Mouse (Mus musculus): ENCODE measurements at regions not wholly inside any gene's neighbourhood (a gene's known extent, or its start where the extent isn't known, plus 50 kb on each side); places are given as distances from the start of the nearest gene placed in this dataset.

GRCm38 (mm10) chr2:143002874-143003273 lies 60.0 kb upstream of the Snrpb2 start:
- TF ChIP-seq POLR2AphosphoS2 (IDR thresholded peaks at IDR 0.05; ENCODE audit: low read depth, low read length) (no peak), ELF1 (IDR thresholded peaks at IDR 0.05; ENCODE audit: low read depth, low read length) (no peak), NRF1 (IDR thresholded peaks at IDR 0.05; ENCODE audit: low read depth, low read length) (no peak), ZC3H11A (IDR thresholded peaks at IDR 0.05; ENCODE audit: low read depth, low read length) (no peak), JUN (IDR thresholded peaks at IDR 0.05; ENCODE audit: insufficient read depth, low read depth, low read length) (no peak), EP300 (IDR thresholded peaks at IDR 0.05; ENCODE audit: low read length) (no peak), MAZ (IDR thresholded peaks at IDR 0.05; ENCODE audit: low read depth, low read length) (no peak), RCOR1 (conservative IDR thresholded peaks at IDR 0.05; ENCODE audit: low read depth, low read length) (no peak), E2F4 (IDR thresholded peaks at IDR 0.05; ENCODE audit: insufficient replicate concordance, low read depth, low read length) (no peak), ETS1 (conservative IDR thresholded peaks at IDR 0.05; ENCODE audit: low read depth, low read length) (no peak)
- dilution Hi-C loops (cut with MboI; ENCODE audit: extremely low pct_ligation_motif_present, extremely low pct_unique_long_range_greater_than_20kb, low sequenced_read_pairs): no loop called here
- DNase-seq (ENCODE audit: extremely low read depth): no peak
- in situ Hi-C loops (cut with MboI; ENCODE audit: low pct_ligation_motif_present, low pct_unique_long_range_greater_than_20kb, low sequenced_read_pairs): no loop called here
- no peak overlapping the region for H3K27ac ChIP-seq (ENCODE audit: insufficient read depth, low read depth)
- no peaks in the 10 kb centered on the region for H3K9me3 ChIP-seq (replicated peaks; ENCODE audit: low read length)
- no peaks in the 10 kb centered on the region for H3K79me2 ChIP-seq (replicated peaks; ENCODE audit: control insufficient read depth, extremely low read depth, insufficient read depth, poor library complexity, severe bottlenecking)
- no peak overlapping the region for H3K4me2 ChIP-seq (ENCODE audit: insufficient read depth, low read depth, poor library complexity, severe bottlenecking)
- no peaks in the 10 kb centered on the region for H3K36me3 ChIP-seq (replicated peaks in 1 of 2; ENCODE audit: control insufficient read depth in 1 of 2, insufficient read depth in 1 of 2, low read length in 1 of 2)
- no peak overlapping the region for H3K4me3 ChIP-seq (replicated peaks in 1 of 3; ENCODE audit: low read depth in 2 of 3, low read length in 2 of 3, poor library complexity in 1 of 3)
- no peak overlapping the region for H3K9ac ChIP-seq (ENCODE audit: insufficient read depth, low read depth)
- peaks cover 6% of the 10 kb centered on the region for H3K27me3 ChIP-seq (replicated peaks)
- H3K4me1 ChIP-seq (ENCODE audit: control insufficient read depth in 1 of 2, insufficient read depth in 2 of 2): no peaks in the 10 kb centered on the region

GRCm38 (mm10) chr2:143003341-143003740 lies 59.5 kb upstream of the Snrpb2 start:
- in situ Hi-C loops (cut with MboI; ENCODE audit: low pct_ligation_motif_present, low pct_unique_long_range_greater_than_20kb, low sequenced_read_pairs): no loop called here
- no peak overlapping the region for H3K9ac ChIP-seq (ENCODE audit: insufficient read depth, low read depth)
- no peak overlapping the region for H3K4me3 ChIP-seq (replicated peaks in 1 of 3; ENCODE audit: low read depth in 2 of 3, low read length in 2 of 3, poor library complexity in 1 of 3)
- H3K36me3 ChIP-seq (replicated peaks in 1 of 2; ENCODE audit: control insufficient read depth in 1 of 2, insufficient read depth in 1 of 2, low read length in 1 of 2): no peaks in the 10 kb centered on the region
- H3K4me2 ChIP-seq (ENCODE audit: insufficient read depth, low read depth, poor library complexity, severe bottlenecking): no peak overlapping the region
- DNase-seq (ENCODE audit: extremely low read depth): no peak
- H3K27ac ChIP-seq (ENCODE audit: insufficient read depth, low read depth): no peak overlapping the region
- dilution Hi-C loops (cut with MboI; ENCODE audit: extremely low pct_ligation_motif_present, extremely low pct_unique_long_range_greater_than_20kb, low sequenced_read_pairs): no loop called here
- no peaks in the 10 kb centered on the region for H3K79me2 ChIP-seq (replicated peaks; ENCODE audit: control insufficient read depth, extremely low read depth, insufficient read depth, poor library complexity, severe bottlenecking)
- TF ChIP-seq NRF1 (IDR thresholded peaks at IDR 0.05; ENCODE audit: low read depth, low read length) (no peak), JUN (IDR thresholded peaks at IDR 0.05; ENCODE audit: insufficient read depth, low read depth, low read length) (no peak), PAX5 (IDR thresholded peaks at IDR 0.05; ENCODE audit: low read length) (no peak), CTCF (conservative IDR thresholded peaks at IDR 0.05 in 1 of 2, IDR thresholded peaks at IDR 0.05 in 1 of 2; ENCODE audit: low read depth in 2 of 2, low read length in 2 of 2) (no peak), IRF4 (IDR thresholded peaks at IDR 0.05; ENCODE audit: low read depth, low read length) (no peak), MAX (IDR thresholded peaks at IDR 0.05; ENCODE audit: low read length) (no peak), NELFE (IDR thresholded peaks at IDR 0.05; ENCODE audit: low read depth, low read length) (no peak), JUND (conservative IDR thresholded peaks at IDR 0.05; ENCODE audit: low read depth, low read length) (no peak), POLR2AphosphoS2 (IDR thresholded peaks at IDR 0.05; ENCODE audit: low read depth, low read length) (no peak), MXI1 (IDR thresholded peaks at IDR 0.05; ENCODE audit: low read depth, low read length) (no peak), HCFC1 (IDR thresholded peaks at IDR 0.05; ENCODE audit: low read depth, low read length) (no peak), CHD1 (IDR thresholded peaks at IDR 0.05; ENCODE audit: low read depth, low read length) (no peak), E2F4 (IDR thresholded peaks at IDR 0.05; ENCODE audit: insufficient replicate concordance, low read depth, low read length) (no peak), SIN3A (IDR thresholded peaks at IDR 0.05; ENCODE audit: low read length) (no peak), TBP (conservative IDR thresholded peaks at IDR 0.05; ENCODE audit: low read depth, low read length) (no peak), SMC3 (IDR thresholded peaks at IDR 0.05; ENCODE audit: low read depth, low read length) (no peak), MAFK (IDR thresholded peaks at IDR 0.05; ENCODE audit: insufficient replicate concordance, low read length) (no peak), TCF12 (IDR thresholded peaks at IDR 0.05; ENCODE audit: low read depth, low read length) (no peak)
- no peaks in the 10 kb centered on the region for H3K9me3 ChIP-seq (replicated peaks; ENCODE audit: low read length)
- H3K4me1 ChIP-seq (ENCODE audit: control insufficient read depth in 1 of 2, insufficient read depth in 2 of 2): no peaks in the 10 kb centered on the region
- H3K27me3 ChIP-seq (replicated peaks): peaks cover 6% of the 10 kb centered on the region

All from CH12.LX (cell line).